Mouse (Mus musculus) MEL (cell line): ENCODE data around the gene Msmp. TPM values are rescaled to one million over a fixed set of nuclear protein-coding genes. Genes with fewer than 3 reads are reported as not detected.
A peak's percentile ranks its signal among the peaks of the same experiment; 100 is the strongest.

Source experiments
- DNase-seq: peaks from one replicate; pipeline ENCODE4 v3.0.0; 2011; ENCODE audit warnings: low read depth, low spot score
- H3K27ac ChIP-seq: 2 replicates; pipeline ENCODE4 v1.5.1; 2012; ENCODE audit warnings: low read depth, mild to moderate bottlenecking, control low read depth, low read length, moderate library complexity; ENCODE audit not compliant: control insufficient read depth
- H3K27me3 ChIP-seq, 2 experiments: fragments of 150-350 bp in 1 of 2; sonication (generic) in 1 of 2; 2 replicates each; pipeline ENCODE4 v1.6.1; 2012; ENCODE audit warnings: low read length in 2 of 2, mild to moderate bottlenecking in 2 of 2, improper control_type of control experiment in 1 of 2, moderate library complexity in 1 of 2; ENCODE audit not compliant: insufficient read depth in 2 of 2, control insufficient read depth in 1 of 2
- H3K36me3 ChIP-seq, 2 experiments: 2 replicates each; pipeline ENCODE4 v1.6.1; 2012 to 2014; ENCODE audit warnings: low read length in 2 of 2, improper control_type of control experiment in 1 of 2, inconsistent platforms in 1 of 2, mild to moderate bottlenecking in 1 of 2; ENCODE audit not compliant: insufficient read depth in 2 of 2, control insufficient read depth in 1 of 2
- H3K4me1 ChIP-seq, 2 experiments: fragments of 150-350 bp in 1 of 2; sonication (generic) in 1 of 2; 2 replicates each; pipeline ENCODE4 v1.6.1; 2012; ENCODE audit warnings: low read length in 2 of 2, improper control_type of control experiment in 1 of 2, mild to moderate bottlenecking in 1 of 2; ENCODE audit not compliant: insufficient read depth in 2 of 2, control insufficient read depth in 1 of 2
- H3K4me3 ChIP-seq, 2 experiments: fragments of 150-350 bp in 1 of 2; sonication (generic) in 1 of 2; 2 replicates each; pipeline ENCODE4 v1.5.1; 2012; ENCODE audit warnings: low read depth in 2 of 2, low read length in 2 of 2, mild to moderate bottlenecking in 2 of 2, moderate library complexity in 2 of 2, control low read depth in 1 of 2, improper control_type of control experiment in 1 of 2; ENCODE audit not compliant: control insufficient read depth in 1 of 2, insufficient read depth in 1 of 2
- H3K79me2 ChIP-seq: 2 replicates; pipeline ENCODE4 v1.6.1; 2012; ENCODE audit warnings: mild to moderate bottlenecking, low read length, moderate library complexity; ENCODE audit not compliant: control insufficient read depth, poor library complexity, insufficient read depth
- H3K9ac ChIP-seq: 2 replicates; pipeline ENCODE4 v1.6.1; 2012; ENCODE audit warnings: low read depth, mild to moderate bottlenecking, control low read depth, low read length, moderate library complexity; ENCODE audit not compliant: control insufficient read depth, poor library complexity, severe bottlenecking
- H3K9me3 ChIP-seq: fragments of 150-350 bp; sonication (generic); replicated peaks from 2 replicates; pipeline ENCODE4 v1.6.1; 2012; ENCODE audit warnings: mild to moderate bottlenecking, low read length, improper control_type of control experiment, moderate library complexity; ENCODE audit not compliant: insufficient read depth
- BHLHE40 ChIP-seq: IDR thresholded peaks from 2 replicates; pipeline ENCODE4 v1.6.1; 2012; ENCODE audit warnings: low read depth, mild to moderate bottlenecking, inconsistent platforms, low read length, improper control_type of control experiment, borderline replicate concordance
- CHD1 ChIP-seq: IDR thresholded peaks from 2 replicates; pipeline ENCODE4 v1.6.1; 2012; ENCODE audit warnings: low read depth, mild to moderate bottlenecking, inconsistent platforms, low read length, improper control_type of control experiment
- CTCF ChIP-seq, 3 experiments: IDR thresholded peaks in 2 of 3; conservative IDR thresholded peaks in 1 of 3; 2 replicates each; pipeline ENCODE4 v1.5.1; 2011 to 2012; ENCODE audit warnings: low read length in 3 of 3, low read depth in 2 of 3, mild to moderate bottlenecking in 2 of 3, improper control_type of control experiment in 1 of 3, inconsistent platforms in 1 of 3, mixed read lengths in 1 of 3, moderate library complexity in 1 of 3; ENCODE audit not compliant: control insufficient read depth in 1 of 3, insufficient read depth in 1 of 3, poor library complexity in 1 of 3, severe bottlenecking in 1 of 3
- EP300 ChIP-seq, 2 experiments: IDR thresholded peaks; 2 replicates each; pipeline ENCODE4 v1.6.1; 2011; ENCODE audit warnings: improper control_type of control experiment in 2 of 2, low read length in 2 of 2, low read depth in 1 of 2, mild to moderate bottlenecking in 1 of 2
- ETS1 ChIP-seq: IDR thresholded peaks from 2 replicates; pipeline ENCODE4 v1.6.1; 2012; ENCODE audit warnings: low read depth, mild to moderate bottlenecking, inconsistent platforms, low read length, improper control_type of control experiment, moderate library complexity
- GATA1 ChIP-seq: IDR thresholded peaks from 2 replicates; pipeline ENCODE4 v1.6.1; 2011; ENCODE audit warnings: low read depth, low read length, improper control_type of control experiment
- HCFC1 ChIP-seq: IDR thresholded peaks from 2 replicates; pipeline ENCODE4 v1.6.1; 2012; ENCODE audit warnings: low read depth, mild to moderate bottlenecking, inconsistent platforms, low read length, improper control_type of control experiment, moderate library complexity
- MAX ChIP-seq: IDR thresholded peaks from 2 replicates; pipeline ENCODE4 v1.6.1; 2011; ENCODE audit warnings: low read length, improper control_type of control experiment
- MXI1 ChIP-seq: IDR thresholded peaks from 2 replicates; pipeline ENCODE4 v1.6.1; 2011; ENCODE audit warnings: mild to moderate bottlenecking, low read depth, low read length, improper control_type of control experiment
- MYC ChIP-seq: IDR thresholded peaks from 2 replicates; pipeline ENCODE4 v1.6.1; 2011; ENCODE audit warnings: low read depth, mild to moderate bottlenecking, low read length, improper control_type of control experiment, moderate library complexity
- NRF1 ChIP-seq: IDR thresholded peaks from 2 replicates; pipeline ENCODE4 v1.6.1; 2014; ENCODE audit warnings: low read depth, mild to moderate bottlenecking, inconsistent platforms, low read length, improper control_type of control experiment, moderate library complexity; ENCODE audit not compliant: poor library complexity, insufficient read depth, severe bottlenecking
- POLR2A ChIP-seq, 2 experiments: IDR thresholded peaks; 2 replicates each; pipeline ENCODE4 v1.6.1; 2011 to 2012; ENCODE audit warnings: low read length in 2 of 2, mild to moderate bottlenecking in 2 of 2, control low read depth in 1 of 2, improper control_type of control experiment in 1 of 2, low read depth in 1 of 2, moderate library complexity in 1 of 2; ENCODE audit not compliant: control insufficient read depth in 1 of 2, insufficient read depth in 1 of 2, poor library complexity in 1 of 2
- POLR2AphosphoS5 ChIP-seq: IDR thresholded peaks from 2 replicates; pipeline ENCODE4 v1.6.1; 2012; ENCODE audit warnings: low read depth, borderline replicate concordance, mild to moderate bottlenecking, inconsistent platforms, low read length, moderate library complexity, mixed read lengths
- RCOR1 ChIP-seq: IDR thresholded peaks from 2 replicates; pipeline ENCODE4 v1.6.1; 2012; ENCODE audit warnings: low read depth, mild to moderate bottlenecking, inconsistent platforms, low read length, improper control_type of control experiment
- SIN3A ChIP-seq: IDR thresholded peaks from 2 replicates; pipeline ENCODE4 v1.6.1; 2012; ENCODE audit warnings: low read length, improper control_type of control experiment, inconsistent platforms
- SMC3 ChIP-seq: IDR thresholded peaks from 2 replicates; pipeline ENCODE4 v1.6.1; 2011; ENCODE audit warnings: low read depth, low read length, improper control_type of control experiment
- TBP ChIP-seq: IDR thresholded peaks from 2 replicates; pipeline ENCODE4 v1.8.0; 2011; ENCODE audit warnings: low read depth, low read length, improper control_type of control experiment
- UBTF ChIP-seq: IDR thresholded peaks from 2 replicates; pipeline ENCODE4 v1.6.1; 2012; ENCODE audit warnings: low read depth, mild to moderate bottlenecking, inconsistent platforms, low read length, improper control_type of control experiment, moderate library complexity, borderline replicate concordance; ENCODE audit not compliant: insufficient read depth
- USF2 ChIP-seq, 2 experiments: IDR thresholded peaks; 2 replicates each; pipeline ENCODE4 v1.6.1; 2011 to 2012; ENCODE audit warnings: improper control_type of control experiment in 2 of 2, low read length in 2 of 2, borderline replicate concordance in 1 of 2, inconsistent platforms in 1 of 2, low read depth in 1 of 2, mild to moderate bottlenecking in 1 of 2; ENCODE audit not compliant: insufficient read depth in 1 of 2
- ZC3H11A ChIP-seq: IDR thresholded peaks from 2 replicates; pipeline ENCODE4 v1.6.1; 2012; ENCODE audit warnings: low read depth, mild to moderate bottlenecking, inconsistent platforms, low read length, improper control_type of control experiment
- ZKSCAN1 ChIP-seq: IDR thresholded peaks from 2 replicates; pipeline ENCODE4 v1.6.1; 2012; ENCODE audit warnings: low read depth, mild to moderate bottlenecking, inconsistent platforms, low read length, improper control_type of control experiment, moderate library complexity
- ZMIZ1 ChIP-seq: IDR thresholded peaks from 2 replicates; pipeline ENCODE4 v1.6.1; 2012; ENCODE audit warnings: low read depth, mild to moderate bottlenecking, inconsistent platforms, low read length, improper control_type of control experiment, moderate library complexity
- polyA plus RNA-seq, 2 experiments: library from polyadenylated mRNA; stranded (reverse) in 1 of 2; unstranded in 1 of 2; fragments of >175 nt in 1 of 2; fragments of >200 nt in 1 of 2; gene quantifications; 2 replicates each; pipeline versions ENCODE4 v1.2.1 to v1.2.4; 2012; ENCODE audit warnings: low replicate concordance in 2 of 2, low read depth in 1 of 2; ENCODE audit not compliant: insufficient read length in 2 of 2, insufficient read depth in 1 of 2, missing spikeins in 1 of 2
- total RNA-seq: library from RNA; depleted of rRNA; stranded (reverse); fragments of 300-350 nt; gene quantifications from 2 replicates; pipeline ENCODE4 v1.2.3, GENCODE M21; 2012

The Msmp gene
- total and polyA plus RNA-seq, 3 experiments: 0.73 to 2.5 TPM; not detected in 1

DNA sequence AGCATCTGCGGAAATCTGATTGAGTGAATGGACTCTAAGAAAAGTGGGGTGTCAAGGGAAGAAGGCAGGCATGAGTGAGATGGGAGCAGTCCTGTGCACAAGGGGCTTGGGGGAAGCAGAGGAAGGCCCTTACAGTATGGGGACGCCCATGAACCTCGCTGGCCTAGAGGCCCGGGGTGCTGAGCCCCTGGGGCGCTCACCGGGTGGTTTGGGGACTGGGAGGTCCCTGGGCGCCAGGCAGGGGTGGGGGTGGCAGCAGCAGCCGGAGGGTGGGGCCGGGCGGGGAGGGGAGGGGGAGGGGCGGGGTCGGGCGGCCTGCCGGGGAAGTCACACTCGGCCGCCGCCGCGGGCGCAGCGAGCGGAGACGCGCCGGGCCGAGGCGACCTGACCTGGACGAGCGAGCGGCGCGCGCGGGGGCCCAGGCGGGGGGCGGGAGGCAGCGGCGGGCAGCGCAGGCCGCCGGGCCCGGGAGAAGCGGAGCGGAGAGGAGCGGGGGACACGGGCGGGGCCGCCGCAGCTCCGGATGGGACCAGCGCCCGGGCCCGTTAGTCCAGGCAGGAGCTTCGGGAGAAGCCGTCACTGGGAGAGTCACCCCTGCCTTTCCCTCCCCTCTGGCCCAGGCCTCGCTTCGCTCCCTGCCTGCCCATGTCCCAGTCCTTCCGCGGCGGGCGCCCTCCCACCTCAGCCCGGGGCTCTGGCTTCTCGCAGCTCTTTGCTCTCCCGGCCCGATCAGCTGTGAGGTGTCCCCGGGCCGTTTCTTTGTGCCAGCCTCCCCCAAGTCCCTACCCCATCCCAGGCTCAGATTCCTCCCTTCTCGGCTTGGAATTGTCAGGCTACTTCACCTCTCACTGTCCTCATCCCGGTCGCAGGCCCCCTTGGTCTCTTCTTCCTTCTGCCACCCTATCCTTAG is 47.0 kb upstream of the Msmp start, which contains the start of gene Npr2:
Gene Npr2 (plus strand): TSS at position 890 of the 910 bp plus-strand sequence.
- H3K4me1 ChIP-seq: no peaks in the 10 kb centered on the region; a peak in 1 of 4 replicates
- no peaks in the 10 kb centered on the region for H3K79me2 ChIP-seq
- no peaks in the 10 kb centered on the region for H3K9me3 ChIP-seq
- no peaks in the 10 kb centered on the region for H3K36me3 ChIP-seq
- no peak within 1 kb of the TSS for H3K27ac ChIP-seq
- peak within 1 kb of the TSS; percentile 57 to 65 for H3K4me3 ChIP-seq
- no peak for TF ChIP-seq GATA1
- no peak for TF ChIP-seq MYC
- TF ChIP-seq MXI1: no peak
- 0 out of 4 replicates have a peak, but pooled peaks of 1 of the 2 experiments have one; percentile 18 for TF ChIP-seq POLR2A (IDR thresholded peaks at IDR 0.05; ENCODE audit: control insufficient read depth in 1 of 2, insufficient read depth in 1 of 2, low read depth in 1 of 2, low read length in 2 of 2, poor library complexity in 1 of 2)
- no peak for TF ChIP-seq ZMIZ1
- peaks cover 4 to 6% of the 10 kb centered on the region in 2 experiments for H3K27me3 ChIP-seq
- peak; percentile 34 for DNase-seq
- H3K9ac ChIP-seq: peak within 1 kb of the TSS; percentile 60

DNA sequence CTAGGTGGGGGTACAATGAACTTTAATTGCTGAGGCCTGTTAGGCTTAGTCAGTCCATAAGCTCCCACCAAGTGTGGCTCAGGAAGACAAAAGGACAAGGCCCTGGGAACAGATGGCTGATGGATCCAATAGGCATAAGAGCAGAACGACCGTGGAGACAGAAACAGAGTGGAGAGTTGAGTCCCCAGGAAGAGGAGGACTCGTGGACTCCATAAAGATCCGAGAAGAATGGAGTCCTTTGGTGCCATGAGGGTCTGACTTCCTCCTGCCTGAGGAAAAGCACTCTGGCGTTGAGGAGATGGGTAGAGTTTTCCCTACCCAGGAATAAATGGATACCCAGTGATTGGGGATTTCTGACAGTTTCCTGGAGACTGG is 46.4 kb upstream of the Msmp start:
- Histone ChIP-seq H3K4me3 (peak overlapping the region; percentile 11 to 13; a peak in 2 of 4 replicates), H3K79me2 (no peaks in the 10 kb centered on the region), H3K9me3 (no peaks in the 10 kb centered on the region), H3K4me1 (no peaks in the 10 kb centered on the region; a peak in 1 of 4 replicates), H3K27me3 (peaks cover 4 to 6% of the 10 kb centered on the region in 2 experiments), H3K27ac (no peak overlapping the region), H3K36me3 (no peaks in the 10 kb centered on the region), H3K9ac (no peak overlapping the region; the same call in 1 of the 2 replicates)
- DNase-seq: no peak
- TF ChIP-seq NRF1: no peak

DNA sequence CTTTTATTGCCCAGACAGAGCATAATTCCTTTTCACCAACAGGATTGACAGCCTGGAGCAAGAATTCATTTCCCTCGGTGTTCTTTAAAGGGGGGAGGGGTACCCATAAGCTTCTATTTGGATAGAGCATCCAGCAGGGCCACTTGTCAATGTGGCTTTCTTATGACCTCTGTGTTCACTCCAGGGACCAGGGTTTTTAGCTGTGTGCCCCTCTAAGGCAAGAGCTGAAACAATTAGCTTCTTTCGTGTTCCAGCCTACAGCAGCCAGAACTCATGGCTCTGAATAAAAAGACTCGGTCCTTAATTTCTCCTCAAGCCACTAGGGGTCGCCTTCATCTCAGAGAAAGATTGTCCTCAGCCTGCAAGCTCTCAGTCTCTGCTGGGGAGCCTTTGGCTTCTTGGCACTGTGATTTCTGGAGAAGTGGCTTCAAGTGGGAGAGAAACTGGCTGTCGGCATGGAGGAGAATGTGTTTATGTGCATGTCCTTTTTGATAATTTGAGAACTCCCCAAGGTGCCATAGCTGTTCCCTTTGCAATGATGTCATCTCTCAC is 45.8 kb upstream of the Msmp start:
- Histone ChIP-seq H3K9me3 (no peaks in the 10 kb centered on the region), H3K27me3 (peaks cover 4 to 6% of the 10 kb centered on the region in 2 experiments), H3K4me1 (no peaks in the 10 kb centered on the region; a peak in 1 of 4 replicates), H3K4me3 (no peak overlapping the region), H3K36me3 (no peaks in the 10 kb centered on the region), H3K27ac (no peak overlapping the region), H3K79me2 (no peaks in the 10 kb centered on the region), H3K9ac (no peak overlapping the region)
- DNase-seq: peak; percentile 88
- TF ChIP-seq ZKSCAN1 (no peak), RCOR1 (no peak), CHD1 (no peak), GATA1 (no peak), CTCF (IDR thresholded peaks at IDR 0.05 in 2 of 3, conservative IDR thresholded peaks at IDR 0.05 in 1 of 3; ENCODE audit: control insufficient read depth in 1 of 3, insufficient read depth in 1 of 3, low read depth in 2 of 3, low read length in 3 of 3, poor library complexity in 1 of 3, severe bottlenecking in 1 of 3) (peak; percentile 70 to 95 (median 75)), UBTF (no peak), MAX (no peak), ZMIZ1 (no peak), ETS1 (no peak), ZC3H11A (peak; percentile 74), TBP (peak; percentile 54), HCFC1 (no peak), POLR2AphosphoS5 (no peak), MXI1 (no peak), SMC3 (peak; percentile 80), USF2 (IDR thresholded peaks at IDR 0.05; ENCODE audit: borderline replicate concordance in 1 of 2, insufficient read depth in 1 of 2, low read depth in 1 of 2, low read length in 2 of 2) (no peak), EP300 (IDR thresholded peaks at IDR 0.05; ENCODE audit: low read depth in 1 of 2, low read length in 2 of 2) (no peak), SIN3A (no peak), BHLHE40 (no peak)
